Mouse (Mus musculus) thymus, postnatal 4 days (tissue): ENCODE measurements around the gene Pla1a.

Experiments used
- DNase-seq: peaks from one replicate; pipeline ENCODE4 v3.0.0; 2021

The Pla1a gene

DNA sequence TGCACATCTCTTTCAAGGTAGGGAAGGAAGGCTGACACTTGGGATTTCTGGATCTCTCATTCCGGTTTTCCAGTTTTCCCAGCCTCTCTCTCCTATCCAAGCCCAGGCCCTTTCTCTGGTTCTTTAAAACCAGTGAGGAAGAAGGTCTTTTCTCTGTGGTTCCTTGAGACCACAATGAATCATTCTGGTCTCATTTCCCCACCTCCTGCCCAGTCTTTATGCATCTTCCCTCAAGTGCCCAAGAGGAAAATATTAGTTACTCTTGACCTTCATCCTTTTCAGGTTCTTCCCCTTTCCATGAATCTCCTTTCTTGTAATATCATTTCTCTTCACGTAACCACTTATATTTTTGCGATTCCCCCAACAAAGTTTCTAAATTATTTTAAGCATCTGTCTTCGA is 47.2 kb downstream of the Pla1a start:
- no peak for DNase-seq

DNA sequence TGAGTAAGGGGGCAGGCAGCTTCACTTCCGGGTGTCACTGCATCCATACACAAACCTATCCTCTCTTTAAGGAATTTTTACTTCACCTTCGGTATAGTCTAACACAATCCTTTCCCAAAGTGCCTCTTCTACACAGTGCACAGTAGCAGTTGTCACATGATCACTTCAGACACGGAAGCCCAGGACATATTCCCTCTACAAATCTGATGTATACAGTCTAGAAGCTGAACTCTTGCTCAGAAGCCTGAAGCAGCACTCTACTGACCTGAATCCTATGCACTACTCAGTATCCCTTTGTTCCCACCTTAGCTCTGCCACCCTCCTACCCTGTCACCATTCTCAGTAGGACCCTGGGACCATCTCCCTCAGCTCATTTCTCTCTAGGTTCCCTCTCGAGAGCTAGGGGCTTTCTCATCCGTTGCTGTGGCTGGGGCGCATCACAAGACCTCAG is 47.7 kb downstream of the Pla1a start:
- DNase-seq: no peak

DNA sequence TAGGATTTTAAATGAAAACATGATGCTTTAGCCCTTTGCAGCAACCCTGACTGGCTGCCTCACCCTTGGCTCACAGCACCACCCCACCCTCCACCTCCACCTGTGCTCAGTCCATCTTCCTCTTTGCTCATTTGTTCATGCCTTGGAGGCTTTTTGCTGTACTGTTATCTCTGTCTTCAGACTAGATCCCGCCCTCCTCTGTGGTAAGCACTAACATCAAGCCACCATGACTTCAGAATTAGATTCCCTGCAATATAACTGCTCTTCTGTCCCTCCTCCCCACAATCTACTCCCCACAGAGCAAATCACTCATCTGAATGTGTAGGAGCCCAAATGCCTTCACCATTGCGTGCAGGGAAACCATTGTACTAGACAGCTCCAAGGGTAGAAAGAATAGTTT is 49.3 kb downstream of the Pla1a start:
- DNase-seq: no peak

DNA sequence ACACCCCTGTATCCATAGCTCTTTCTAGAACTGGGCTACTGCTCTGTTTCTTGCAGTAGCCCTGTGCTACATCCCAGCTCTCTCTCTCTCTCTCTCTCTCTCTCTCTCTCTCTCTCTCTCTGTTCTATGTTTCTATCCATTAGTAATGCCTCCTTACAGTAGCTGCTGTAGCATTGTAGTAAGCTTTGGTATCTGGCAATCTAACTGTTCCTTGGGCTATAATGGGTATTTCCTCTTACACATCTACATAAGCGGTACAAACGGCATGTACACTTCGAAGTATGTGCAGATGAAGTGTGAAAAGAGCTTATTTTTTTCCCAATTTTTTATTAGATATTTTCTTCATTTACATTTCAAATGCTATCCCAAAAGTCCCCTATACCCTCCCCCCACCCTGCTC is 53.0 kb downstream of the Pla1a start:
- DNase-seq: no peak

DNA sequence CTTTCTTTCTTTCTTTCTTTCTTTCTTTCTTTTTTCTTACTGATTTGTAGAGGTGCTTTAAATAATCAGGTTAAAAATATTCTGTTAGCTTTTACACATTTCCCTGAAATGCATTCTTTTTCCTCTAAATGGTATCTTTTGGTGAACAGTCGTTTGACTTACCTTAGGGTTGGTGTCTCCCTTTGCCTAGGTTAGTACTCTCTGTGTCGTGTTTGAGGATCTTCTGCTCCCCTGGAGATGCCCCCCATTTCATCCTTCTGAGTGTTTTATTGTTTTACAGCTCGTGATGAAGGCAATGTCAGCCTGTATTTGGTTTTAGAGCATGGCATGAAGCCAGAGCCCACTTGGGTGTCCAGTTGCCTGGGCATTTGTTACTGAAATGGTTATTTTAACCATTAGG is 53.5 kb downstream of the Pla1a start:
- DNase-seq: no peak

DNA sequence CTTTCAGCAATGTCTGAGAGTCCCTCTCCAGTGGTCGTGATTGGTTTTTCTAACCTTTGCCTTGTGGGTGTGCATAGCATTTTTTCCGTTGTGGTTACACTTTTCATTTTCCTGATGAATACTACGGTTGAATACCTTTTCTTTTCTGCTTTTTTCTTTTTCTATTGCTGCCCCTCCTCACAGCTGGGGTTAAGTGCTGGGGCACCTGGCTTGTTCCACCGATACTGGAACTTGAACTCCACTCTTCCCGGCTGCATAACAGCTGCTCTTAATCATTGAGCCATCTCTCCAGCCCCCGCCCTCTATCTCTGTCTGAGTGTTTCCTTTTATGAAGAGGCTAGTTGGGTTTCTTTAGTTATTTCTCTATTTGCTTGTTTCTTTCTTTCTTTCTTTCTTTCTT is 53.9 kb downstream of the Pla1a start:
- DNase-seq: no peak

DNA sequence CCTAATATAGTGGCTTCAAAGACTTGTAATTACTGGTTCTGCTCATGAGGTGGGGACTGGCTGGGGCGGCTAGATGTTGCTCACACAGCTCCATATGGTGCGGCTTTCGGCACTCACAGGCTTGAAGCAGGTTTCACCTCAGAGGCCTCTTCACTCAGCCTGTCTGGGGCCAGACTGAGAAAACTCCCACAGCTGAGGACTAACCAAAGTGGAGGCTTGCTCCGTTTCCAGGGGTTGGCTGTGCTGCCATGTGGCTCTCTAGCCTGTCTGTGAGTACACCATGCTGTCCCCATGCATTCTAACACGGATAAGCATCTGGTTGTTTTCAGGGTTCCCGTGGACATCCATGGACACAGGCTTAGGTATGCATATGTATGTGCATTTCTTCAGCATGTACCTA is 54.4 kb downstream of the Pla1a start:
- DNase-seq: no peak

DNA sequence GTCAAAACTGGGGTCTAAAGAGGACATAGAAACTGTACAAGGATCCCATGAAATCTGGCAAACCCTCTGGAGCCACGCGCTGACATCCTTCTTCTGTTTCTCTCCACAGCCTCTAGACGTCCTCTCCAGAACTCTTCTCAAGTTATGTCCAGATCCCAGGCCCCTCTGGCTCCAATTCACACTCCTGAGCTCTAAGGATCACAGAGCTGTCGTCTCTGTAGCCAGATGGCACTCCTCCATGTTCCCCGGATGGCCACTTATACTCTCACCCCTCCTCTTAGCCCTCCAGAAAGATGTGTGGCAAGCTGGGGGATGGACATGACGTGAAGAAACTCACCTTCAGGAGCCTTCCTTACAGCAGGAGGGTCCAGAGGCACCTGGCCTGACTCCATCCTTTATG is 55.4 kb downstream of the Pla1a start:
- DNase-seq: no peak

DNA sequence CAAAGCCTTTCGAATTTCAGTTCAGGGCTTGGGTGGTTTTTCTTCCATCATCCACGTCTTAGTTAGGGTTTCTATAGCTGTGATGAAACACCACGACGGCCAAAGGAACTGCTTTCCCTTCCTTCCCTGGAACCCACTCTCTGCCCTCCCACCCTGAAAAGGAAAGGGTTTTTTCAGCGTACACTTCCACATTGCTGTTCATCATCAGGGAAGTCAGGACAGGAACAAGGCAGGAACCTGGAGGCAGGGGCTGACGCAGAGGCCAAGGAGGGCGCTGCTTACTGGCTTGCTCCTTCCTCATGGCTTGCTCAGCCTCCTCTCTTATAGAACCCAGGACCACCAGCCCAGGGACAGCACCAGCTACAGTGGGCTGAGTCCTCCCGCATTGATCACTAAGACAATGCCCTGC is 56.1 kb downstream of the Pla1a start:
- DNase-seq: peak; percentile 45

DNA sequence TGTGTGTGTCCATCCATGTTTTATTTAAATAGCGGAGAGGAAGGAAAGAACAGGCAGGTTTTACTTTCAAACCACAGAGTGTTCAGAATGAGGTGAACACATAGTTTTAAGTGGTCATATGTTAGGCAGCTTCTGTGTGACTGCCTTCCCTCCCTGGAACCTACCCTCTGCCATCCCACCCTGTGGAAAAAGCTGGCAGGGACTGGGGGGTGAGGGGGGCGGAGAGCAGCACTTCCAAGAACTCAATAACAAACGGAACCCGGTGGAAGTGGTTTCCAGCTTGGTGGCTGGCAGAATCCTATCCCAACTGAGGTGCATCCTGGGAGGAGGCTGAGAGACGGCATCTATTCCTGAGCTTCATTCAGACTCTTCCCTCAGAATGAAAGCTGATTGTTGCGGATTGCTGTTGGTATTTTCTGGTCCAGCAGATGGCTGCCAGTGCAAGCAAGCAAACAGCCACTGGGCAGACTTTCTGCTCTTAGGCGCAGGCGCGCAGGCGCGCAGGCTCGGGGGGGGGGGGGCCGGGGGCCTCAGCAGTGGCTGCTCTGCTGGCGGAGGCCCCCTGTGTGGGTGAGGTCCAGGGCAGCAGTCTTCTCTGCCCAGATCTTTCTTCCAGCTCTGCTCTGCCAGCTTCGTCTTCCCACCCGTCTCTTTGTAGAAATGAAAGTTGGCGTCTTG is 56.6 kb downstream of the Pla1a start:
- peak; percentile 56 for DNase-seq

DNA sequence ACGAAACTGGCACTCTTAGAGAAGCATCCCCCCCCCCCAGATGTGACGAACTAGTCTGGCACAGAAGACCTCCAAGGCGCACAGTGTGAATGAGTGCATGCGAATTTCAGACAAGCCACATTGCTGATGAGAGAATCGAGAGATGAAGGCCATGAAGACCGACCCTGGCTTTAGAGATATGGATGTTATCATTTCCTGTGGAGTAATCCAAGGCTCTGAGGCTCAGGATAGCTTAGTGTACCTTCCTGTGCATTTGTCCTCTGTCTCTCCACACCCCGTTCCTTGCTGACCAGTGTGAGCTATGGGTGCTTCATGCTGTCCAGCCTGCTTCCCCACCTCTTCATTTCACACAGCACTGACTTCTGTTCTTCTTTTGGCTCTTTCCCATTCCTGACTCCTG is 57.8 kb downstream of the Pla1a start:
- DNase-seq: no peak

DNA sequence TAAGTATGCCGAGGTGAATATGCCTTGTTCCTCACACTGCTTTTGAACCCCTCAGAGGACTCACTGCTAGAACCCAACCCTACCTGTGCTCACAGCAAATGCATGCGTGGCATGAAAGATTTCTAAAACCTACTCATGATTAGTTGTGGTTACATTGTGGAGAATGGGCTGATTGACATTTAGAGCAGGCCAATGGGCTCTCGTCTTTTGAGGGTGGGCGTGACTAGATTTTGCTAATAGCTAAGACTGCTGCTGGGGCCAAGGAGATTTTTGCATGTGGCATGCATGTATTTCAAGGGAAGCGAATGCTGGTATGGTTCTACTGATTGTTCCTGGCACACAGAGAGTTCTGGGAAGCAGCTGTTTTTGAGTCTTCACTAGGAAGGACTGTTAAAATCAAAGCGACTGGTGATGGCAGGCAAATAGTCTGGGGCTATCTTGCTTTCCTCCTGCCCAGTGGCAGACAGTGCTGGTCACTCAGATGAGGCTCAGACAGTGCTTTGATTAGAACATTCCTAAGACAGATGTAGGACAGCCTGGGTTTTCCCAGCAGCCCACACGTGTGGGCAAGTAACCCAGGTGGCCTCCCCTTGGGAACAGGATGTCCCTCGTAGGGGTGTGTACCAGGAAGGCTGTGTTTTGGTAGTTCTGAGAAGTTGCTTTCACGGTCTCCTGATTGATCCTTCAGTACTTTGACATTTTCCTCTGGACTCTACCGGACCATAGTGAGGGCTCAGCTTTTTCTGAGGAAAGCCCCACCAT is 58.4 kb downstream of the Pla1a start:
- DNase-seq: no peak

DNA sequence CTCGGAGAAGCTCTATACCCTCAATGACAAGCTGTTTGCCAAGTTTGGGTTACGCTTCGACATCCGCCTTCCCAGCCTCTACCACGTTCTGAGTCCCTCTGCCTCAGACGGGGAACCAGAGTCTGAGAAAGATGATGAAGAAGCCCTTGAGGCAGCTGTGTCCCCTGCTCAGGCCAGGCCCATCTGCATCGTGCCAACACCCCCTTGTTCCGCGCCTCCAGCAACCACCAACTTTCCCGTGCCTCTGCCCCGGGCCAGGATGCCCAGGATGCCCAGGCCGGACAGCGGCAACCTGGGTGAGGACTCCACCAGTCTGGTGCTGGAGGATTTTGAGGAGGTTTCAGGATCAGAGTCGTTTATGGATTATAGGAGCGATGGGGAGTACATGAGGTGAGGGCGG is 59.0 kb downstream of the Pla1a start:
- no peak for DNase-seq

DNA sequence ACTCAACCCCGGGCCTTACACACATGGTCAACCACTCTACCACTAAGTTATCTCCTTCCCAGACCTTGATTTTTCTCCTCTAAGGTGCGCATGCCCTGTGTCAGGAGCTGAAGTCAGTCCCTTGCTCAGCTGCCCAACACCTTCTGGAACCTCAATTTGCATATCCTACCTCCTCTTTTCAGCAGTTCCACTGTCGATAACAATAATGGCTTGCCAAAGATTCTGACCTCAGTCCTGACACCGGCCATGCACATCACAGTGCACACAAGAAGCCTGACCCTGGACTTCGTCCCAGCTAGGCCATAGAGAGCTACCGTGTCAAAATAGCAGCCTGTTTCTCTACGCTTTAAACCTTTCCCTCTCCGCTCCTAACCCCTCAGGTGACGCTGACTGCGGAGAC is 59.5 kb downstream of the Pla1a start:
- DNase-seq: no peak

DNA sequence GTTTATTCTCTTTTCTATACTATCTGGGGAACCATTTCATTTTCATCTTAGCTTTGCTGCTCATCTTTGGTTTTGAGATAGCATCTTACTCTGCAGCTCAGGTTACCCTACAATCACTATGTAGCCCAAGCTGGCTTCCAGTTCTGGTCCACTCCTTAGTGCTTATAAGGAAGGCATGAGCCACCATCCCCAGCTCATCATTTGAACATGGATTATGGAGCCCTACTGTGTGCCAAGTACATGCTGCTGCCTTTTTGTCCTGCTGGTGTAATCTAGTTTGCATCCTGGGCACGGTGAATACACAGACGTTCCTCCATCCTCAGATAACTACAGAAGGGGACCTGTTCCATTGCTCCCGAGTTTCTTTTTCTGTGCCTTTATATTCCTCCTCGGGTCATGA is 60.1 kb downstream of the Pla1a start:
- DNase-seq: no peak

DNA sequence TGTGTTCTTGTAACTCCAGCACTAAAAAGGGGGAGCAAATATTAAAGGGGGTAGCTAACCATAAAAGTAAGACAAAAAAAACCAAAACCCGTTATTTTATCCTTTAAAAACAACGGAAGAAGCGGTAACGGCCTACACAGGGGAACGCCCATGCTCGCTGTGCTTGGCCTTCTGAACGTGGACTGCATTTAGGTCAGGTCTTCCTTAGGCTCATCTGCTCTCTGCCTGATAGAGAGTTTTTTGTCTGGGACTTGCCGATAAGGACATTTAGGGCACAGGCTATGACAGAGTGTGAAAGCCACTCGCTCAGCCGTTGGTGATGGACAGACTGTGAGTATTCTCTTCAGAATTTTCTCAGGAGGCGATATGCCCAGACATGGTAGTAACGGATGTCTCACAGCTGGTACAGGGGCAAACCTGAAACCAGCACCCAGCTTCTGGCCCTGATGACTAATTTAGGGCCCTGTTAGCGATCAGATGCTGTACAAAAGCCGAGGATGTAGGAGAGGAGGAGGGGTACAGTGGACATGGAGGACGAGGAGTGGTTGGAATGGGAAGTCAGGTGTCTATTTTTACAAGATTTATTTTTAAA is 61.1 kb downstream of the Pla1a start:
- no peak for DNase-seq

DNA sequence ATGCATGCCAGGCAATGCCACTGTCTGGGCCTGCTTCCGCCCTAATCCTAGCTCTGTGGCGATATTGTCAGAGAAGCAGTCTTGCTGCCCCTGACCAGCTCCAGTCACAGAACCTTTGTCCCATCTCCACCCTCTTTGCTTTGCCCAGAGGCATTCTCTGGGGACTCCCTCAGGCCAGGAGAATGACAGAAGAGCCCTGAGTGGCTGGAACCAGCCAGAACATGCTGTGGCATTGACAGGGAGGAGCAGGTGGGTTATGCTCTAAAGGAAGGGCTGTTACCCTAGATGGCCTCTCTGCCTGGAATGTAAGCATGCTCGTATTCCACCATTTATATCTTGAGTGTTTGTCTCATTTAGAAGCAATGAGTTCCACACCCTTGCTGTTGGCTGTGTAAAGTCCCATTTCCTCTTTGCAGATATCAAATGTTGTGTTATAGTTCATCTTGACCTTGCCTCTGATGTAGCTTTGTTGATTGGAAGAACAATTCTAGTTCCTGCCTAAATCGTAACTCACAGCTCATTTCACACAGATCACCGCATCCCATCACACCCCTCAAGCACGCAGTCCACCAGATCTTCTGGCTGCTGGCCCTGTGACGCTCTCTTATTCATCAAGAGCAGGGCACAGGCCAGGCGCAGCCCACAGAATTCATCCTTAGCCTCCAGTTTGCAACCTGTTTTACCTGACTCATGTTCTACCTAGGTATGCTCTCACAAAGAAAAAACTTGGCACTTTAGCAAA is 62.1 kb downstream of the Pla1a start:
- DNase-seq: no peak

DNA sequence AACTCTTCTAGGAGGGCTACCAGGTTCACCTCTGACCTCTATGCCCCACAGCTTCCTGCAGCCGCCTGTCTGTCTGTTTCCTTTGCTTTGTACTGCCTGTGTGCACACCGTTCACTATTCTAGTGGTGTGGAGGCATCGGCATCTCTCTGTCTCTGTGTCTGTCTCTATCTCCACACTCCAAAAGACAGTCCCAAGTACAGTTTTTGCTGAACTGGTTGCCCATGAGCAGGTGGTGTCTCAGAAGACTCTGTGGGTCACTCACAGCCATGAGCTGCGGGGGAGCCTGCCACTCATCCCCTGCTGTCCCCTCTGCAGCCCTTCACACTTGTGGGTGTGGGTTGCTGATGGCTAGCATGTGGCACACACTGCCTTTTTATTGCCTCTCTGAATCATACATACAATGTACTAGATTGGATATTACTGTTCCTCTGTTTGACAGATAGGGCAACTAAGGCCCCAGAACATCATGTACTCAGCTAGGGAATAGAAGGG is 62.9 kb downstream of the Pla1a start:
- DNase-seq: no peak

DNA sequence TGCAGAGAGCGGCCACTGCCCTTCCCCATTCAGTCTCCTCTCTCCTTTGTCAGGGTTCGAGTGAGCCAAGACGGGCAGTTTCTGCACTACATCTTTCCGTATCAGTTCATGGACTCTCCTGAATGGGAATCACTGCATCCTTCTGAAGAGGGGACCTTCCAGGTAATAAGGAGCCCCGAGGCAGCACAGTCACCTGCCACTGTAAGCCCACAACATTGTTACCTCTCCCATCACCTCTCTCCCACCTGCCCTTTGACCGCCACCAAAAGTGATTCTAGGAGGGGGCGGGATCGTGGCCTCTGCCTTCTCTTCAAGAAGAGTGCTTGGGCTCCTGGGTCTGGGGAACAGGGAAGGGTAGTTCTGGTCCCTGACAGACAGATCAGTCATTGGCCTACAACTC is 63.5 kb downstream of the Pla1a start:
- DNase-seq: no peak

DNA sequence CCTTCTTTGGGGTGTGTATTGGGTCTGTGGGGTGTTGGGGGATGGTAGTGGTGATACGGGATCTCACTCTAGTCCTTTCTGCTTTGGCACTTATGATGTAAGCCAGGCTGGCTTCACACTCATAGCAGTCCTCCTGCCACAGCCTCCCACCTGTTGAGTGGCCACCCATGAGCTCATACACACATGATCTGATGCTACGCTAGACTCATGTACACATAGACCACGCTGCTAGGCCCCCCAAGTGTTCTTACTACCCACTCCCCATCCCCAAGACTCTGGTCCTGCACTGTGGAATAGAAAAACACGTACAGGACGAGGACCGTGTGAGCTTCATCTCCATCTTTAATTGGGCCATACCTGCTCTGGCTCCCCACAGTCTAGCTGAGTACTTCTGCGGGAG is 63.9 kb downstream of the Pla1a start:
- no peak for DNase-seq

DNA sequence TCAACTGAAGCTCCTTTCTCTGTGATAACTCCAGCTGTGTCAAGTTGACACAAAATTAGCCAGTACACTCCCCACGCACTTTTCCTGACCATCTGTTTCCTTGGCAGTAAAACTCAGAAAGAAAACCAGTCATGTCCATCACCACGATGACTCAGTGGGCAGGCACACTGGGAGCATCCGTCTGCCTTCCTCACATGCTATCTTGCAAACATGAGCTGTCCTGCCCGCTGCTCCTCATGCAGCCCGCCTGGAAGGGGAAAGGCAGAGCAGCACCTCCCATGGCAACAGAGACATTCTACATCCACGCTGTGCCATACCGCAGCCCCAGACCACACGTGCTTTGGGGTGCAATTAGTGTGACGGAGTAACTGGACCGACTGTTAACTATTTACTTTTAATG is 64.6 kb downstream of the Pla1a start:
- DNase-seq: no peak

DNA sequence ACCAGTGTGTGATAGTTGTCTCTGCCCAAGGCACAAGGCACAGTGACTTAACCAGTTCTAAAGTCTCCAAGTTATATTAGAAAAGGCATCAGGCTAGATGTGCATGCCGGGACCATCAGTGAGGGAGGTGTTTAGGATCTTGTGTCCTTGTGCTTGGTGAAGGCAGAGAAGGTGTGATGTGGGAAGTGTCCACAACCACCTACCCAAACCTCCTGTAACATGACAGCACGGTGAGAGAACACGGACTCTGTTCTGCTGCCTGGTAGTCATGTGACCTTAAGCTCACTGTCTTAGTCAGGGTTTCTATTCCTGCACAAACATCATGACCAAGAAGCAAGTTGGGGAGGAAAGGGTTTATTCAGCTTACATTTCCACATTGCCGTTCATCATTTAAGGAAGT is 66.7 kb downstream of the Pla1a start:
- no peak for DNase-seq

DNA sequence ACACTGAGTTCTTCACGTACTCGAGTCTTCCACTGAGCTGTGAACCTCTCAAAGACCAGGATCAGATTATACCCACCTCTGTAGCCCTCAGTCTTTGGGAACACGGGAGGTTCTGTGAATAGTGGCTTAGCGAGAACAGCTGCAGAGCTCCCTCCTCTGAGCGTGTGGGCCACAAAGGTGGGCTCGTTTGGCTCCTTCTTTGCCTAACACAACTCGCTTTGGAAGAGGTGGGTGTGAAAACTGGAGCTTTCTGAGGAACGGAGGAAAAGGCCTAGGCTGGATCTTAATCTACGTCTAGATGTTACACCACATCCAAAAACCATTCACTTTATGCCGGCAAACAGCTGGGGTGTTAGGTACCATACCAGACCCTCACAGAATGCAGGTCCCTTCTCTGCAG is 67.6 kb downstream of the Pla1a start:
- DNase-seq: no peak

DNA sequence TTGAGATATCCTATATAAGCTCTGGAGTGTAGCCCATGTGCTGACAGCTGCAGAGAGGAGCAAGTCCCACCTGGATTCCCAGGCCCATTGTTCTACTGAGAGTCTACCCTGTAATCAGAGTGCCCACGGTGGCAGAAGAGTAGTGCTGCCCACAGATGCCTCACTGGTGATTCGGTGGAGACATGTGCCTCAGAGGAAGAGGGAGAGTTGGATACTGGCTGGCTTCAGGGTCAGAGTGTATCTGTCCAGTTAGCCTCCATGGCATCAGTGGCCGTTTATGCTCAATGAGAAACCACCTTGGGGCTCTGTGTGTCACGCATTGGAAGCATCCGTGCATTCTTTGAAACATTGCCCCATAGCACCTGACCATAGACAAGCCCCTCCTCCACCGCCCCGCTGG is 69.3 kb downstream of the Pla1a start:
- DNase-seq: no peak
